Mouse (Mus musculus): ENCODE data around the gene Snrpd3. TPM values are rescaled to one million over a fixed set of nuclear protein-coding genes. Genes with fewer than 3 reads are reported as not detected.
"Not testable (repeated sequence)": the region's sequence is repeated elsewhere in the genome, so short reads cannot be mapped to it uniquely, and the experiment has no call there.

The Snrpd3 gene
- 10 to 100 TPM; 66.6 TPM for total RNA-seq (2021)
- long read RNA-seq, experiment 1, transcript Snrpd3-201 (4 exons, 3,036 nt) = major isoform, 19 of 27 reads
- long read RNA-seq, experiment 1, partial matches to known transcripts = 6 of 27 reads
- long read RNA-seq, experiment 1, other reads (novel, unspliced or antisense) = 1 of 27 reads
- long read RNA-seq, experiment 2, transcript Snrpd3-201 (4 exons, 3,036 nt) = major isoform, 15 of 21 reads
- long read RNA-seq, experiment 2, partial matches to known transcripts = 3 of 21 reads
- long read RNA-seq, experiment 2, other reads (novel, unspliced or antisense) = 3 of 21 reads

DNA sequence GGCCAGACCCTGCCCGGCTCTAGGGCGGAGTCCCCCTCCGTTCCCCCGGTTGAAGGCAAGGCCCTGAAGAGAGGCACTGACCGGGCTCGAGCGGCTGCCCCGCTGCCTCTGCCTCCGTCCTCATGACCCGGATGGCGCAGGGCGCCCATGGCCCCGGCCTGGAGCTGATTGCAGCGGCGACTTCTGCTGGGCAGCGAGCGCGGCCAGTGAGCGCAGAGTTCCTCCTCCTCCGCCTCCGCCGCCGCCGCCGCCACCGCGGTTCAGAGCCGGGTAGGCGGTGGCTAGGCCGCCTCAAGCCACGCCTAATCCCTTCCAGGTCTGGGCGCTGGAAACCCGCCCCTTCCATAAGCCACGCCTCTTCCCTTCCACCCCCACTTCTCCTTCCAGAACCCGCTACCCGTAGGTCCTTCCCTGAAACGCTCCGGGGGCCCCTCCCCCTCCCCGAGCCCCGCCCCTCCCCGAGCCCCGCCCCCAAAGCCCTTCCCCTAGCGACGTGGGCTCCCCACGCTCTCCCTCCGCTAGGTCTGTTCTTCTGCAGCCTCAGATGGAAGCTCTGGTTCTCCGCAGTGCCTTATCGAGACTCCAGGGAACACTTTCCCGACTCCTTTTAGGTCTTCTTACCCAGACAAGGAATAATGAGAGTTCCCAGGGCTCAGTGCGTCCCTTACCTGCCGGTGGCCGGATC is at the start of gene Snrpd3:
Snrpd3 (plus strand) TSS at position 479 of the 685 bp plus-strand sequence.
- peak; percentile 87 to 90 for DNase-seq (ENCODE audit: low spot score in 2 of 2)

DNA sequence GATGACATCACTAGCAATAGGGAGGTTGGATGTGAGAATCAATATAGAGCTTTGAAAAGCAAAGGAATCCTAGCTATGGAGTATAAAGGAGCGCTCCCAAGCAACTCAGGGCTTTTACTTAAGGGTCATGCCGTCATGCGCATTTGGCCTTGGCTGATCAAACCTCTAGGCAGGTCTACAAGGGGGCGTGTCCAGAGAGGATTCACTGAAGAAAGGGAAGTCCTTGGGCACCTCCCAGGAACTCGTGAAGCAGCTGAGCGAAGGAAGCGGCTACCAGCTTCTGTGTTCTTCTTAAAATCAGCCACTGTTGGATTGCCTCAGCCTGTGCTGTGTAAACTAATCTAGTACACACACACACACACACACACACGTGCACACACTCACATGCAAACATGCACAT is 43.9 kb upstream of the Snrpd3 start:
- no peak for DNase-seq (ENCODE audit: low spot score in 2 of 2)

DNA sequence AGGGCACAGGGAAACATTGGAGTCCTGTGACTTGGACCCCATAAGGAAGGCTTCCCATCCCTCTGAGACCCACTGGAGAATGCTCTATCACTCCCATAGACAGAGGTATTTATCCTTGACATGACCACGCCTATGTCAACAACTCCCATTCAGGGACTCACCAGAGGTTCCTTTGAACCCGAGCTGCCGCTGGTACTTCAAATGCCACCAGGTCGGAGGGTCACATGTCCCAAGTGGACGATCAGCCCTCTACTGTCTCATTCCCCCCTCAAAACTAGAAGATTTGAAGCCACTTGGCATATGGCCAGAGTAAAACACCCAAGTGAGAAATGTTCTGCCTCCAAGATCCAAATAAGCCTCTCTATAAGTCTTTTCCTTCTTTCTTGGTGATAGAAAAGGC is 42.8 kb upstream of the Snrpd3 start:
- no peak for DNase-seq (ENCODE audit: low spot score in 2 of 2)

DNA sequence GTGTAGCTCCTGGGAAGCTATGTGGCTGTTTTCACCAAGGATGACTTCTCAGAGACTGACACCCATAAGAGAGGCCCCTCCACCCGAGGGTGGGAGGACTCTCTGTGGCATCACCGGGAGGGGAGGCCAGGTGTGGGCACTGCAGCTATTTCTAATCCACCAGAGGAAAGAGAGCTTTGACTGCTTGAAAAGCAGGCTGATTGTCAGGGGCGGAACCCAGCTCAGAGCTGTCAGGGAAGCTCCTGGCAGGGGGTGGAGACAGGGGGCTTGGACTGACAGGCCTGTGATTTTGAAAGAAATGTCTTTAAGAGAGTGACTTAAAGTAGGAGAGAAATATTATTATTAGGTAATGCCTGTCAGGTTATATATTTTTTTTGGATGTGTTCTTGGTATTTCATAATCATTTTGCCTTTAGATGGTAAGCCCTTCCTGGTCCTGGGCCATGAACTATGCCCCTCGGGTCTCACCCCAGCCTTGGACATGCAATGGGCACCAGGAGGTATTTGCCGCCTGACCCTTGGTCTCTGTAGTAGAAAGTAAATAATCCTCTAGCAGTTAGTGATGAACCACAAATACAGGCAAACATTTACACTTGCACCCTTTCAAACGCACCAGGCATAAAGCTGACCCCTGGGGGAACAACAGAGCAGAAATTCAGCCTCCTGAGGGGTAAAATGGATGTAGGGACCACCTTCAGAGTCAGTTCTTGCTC is 42.1 kb upstream of the Snrpd3 start:
- not testable (repeated sequence) for DNase-seq (ENCODE audit: low spot score in 2 of 2)

DNA sequence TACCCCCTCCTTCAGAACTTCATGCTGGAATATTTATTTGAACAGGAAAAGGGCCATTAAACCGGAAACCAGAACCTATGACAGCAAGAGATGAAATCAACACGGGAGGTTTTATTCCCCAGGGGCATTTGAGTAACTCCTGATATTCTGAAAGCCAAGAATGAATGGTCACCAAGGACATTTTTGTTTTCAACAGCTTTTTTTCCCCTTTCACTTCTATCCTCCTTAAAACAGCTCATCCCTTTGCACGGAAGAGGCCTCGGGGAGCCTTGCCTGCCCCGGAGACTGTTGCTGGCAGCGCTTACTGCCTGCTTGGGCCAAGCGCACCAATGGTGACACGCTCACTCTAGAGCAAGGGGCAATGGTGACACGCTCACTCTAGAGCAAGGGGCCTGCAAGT is 40.3 kb upstream of the Snrpd3 start:
- no peak for DNase-seq (ENCODE audit: low spot score in 2 of 2)

DNA sequence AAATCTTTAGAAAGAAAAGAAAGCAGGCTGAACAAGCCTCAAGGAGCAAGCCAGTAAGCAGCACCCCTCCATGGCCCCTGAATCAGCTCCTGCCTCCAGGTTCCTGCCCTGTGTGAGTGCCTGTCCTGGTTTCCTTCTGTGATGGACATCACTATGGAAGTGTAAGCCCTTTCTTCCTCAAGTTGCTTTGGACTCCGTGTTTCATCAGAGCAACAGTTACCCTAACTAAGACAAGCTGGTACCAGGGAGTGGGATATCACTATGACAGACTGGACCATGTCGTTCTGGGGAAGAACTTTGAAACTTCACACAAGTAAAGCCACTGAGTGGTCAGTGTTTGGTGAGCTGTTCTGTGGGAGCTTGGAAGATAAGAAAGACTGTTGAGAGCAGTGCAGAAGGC is 37.4 kb upstream of the Snrpd3 start:
- DNase-seq (ENCODE audit: low spot score in 2 of 2) = no peak

DNA sequence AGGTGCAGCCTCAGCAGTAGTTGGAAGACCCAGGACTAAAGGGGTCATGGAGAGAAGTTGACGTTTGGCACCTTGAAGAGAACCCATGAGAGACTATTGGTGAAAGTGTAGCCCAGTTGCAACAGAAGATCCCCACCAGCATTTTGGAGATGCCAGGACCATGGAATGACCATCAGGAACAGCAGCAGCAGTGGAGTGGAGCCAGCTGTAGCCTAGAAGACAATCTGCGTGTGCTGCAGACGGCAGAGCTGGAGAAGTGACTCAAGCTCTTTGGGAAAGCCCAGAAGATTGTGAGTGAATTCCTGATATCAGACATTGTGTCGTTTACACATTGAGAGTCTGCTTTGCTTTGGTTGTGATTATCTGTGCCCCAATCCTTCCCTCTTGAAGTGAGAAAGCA is 35.6 kb upstream of the Snrpd3 start:
- no peak for DNase-seq (ENCODE audit: low spot score in 2 of 2)

DNA sequence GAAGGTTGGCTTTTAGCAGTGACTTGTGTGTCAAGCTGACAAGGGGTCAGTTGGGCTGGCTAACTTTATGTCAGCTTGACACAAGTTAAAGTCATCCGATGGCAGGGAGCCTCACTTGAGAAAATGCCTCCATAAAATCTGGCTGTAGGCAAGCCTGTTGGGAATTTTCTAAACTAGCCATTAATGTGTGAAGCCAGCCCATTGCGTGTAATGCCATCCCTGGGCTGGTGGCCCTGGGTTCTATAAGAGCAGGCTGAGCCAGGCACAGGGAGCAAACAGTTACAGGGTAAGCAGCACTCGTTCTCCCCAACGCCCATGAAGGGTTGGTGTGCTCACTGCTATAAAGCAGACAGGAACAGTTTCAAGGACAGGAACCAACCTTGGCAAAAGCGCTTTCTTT is 35.1 kb upstream of the Snrpd3 start:
- DNase-seq (ENCODE audit: low spot score in 2 of 2) = no peak

DNA sequence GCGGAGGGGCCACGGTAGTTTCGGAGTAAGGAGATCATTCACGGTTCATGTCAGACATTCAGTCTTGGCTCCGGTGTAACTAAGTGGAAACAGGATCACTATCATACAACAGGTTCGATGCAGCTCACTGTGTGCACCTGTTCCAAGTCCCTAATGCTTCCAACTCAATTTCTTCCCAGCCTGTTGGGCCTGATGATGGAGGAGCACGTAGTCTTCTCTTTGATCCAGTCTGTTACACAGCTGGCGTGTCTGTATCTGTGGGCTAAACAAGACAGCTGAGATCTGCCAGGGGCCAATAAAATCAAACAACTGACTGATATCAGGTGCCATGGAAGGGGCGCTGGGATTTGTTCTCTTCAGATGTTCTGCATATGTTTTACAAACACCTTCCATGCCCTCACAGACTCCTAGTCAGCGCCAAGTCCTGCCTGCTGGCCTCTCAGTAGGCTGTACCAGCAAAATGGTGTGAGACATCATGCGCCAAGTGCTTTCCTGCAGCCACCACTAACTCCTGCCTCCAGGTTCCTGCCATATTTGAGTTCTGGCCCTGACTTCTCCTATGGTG is 34.4 kb upstream of the Snrpd3 start:
- no peak for DNase-seq (ENCODE audit: low spot score in 2 of 2)

DNA sequence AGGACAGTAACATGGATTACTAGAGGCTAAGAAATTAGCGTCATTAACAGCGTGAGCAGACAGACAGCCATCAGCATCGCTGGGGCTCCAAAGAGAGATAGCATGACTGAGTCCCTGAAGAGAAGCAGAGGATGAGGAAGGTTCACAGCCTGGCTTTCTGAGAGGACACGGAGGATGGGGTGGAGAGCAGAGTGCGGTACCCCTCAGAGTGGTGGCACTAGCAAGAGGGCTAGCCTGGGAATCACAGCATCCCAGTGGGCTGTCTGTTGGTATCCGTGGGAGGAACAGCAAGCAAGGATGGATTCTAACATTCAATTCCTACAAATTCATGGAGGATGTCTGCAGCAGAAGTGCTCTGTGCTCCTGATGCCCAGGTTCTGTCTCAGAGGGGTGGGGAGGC is 33.3 kb upstream of the Snrpd3 start:
- DNase-seq (ENCODE audit: low spot score in 2 of 2) = no peak

DNA sequence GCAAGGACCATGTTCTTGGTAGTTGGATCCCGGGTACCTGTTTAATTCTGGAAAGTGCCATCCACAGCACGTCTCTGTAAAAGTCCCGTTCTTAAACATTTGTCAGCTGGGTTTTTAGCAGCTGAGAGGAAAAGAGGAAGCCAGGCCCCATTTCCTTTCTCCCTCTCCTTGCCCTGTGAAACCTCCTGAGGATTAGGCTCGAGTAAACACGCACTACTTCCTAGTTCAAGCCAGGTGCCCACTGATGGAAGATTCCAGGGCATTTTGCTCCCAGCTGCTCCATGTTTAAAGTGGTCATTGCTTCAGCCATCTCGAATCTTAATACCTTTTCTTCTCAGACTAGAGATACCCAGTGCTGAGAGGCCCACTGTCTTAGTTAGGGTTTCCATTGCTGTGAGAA is 32.6 kb upstream of the Snrpd3 start:
- DNase-seq (ENCODE audit: low spot score in 2 of 2) = no peak

DNA sequence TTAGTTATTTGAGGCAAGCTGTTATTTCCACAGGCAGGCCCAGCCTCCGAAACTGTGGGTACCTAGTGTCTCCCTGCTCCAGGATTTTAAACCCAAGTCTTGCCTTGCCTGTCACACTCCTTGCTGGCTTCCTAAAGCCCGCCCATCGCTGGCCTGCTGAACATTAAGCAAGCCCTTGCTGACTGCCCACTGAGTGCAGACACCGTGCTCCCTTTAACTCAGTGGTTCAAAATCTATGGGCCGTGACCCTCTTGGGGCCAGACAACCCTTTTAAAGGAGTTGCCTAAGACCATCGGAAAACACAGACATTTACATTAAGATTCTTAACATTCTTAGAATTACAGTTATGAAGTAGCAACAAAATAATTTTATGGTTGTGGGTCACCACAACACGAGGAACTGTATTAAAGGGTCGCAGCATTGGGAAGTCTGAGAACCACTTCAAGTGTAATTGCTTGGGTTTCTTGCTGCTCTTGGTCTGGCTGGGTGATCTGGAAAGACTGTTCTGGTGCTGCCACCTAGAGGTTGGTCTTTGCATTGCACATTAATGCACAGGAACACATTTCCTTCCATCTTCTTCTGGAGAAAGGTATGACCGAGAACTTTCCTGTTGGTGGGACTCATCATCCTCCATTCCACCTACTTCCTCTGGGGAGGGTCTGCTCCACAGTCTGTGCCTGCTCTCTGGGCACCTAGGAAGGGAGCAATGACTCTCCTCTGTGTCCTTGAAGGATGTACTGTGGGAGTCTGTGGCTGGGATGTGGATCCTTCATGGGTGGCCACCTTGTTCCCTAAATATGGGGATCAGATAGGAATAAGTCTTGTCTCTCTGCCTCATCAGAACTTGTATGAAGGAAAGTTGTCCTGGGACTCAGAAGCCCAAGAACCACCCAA is 31.0 kb upstream of the Snrpd3 start:
- DNase-seq (ENCODE audit: low spot score in 2 of 2) = peak; percentile 79 to 88

DNA sequence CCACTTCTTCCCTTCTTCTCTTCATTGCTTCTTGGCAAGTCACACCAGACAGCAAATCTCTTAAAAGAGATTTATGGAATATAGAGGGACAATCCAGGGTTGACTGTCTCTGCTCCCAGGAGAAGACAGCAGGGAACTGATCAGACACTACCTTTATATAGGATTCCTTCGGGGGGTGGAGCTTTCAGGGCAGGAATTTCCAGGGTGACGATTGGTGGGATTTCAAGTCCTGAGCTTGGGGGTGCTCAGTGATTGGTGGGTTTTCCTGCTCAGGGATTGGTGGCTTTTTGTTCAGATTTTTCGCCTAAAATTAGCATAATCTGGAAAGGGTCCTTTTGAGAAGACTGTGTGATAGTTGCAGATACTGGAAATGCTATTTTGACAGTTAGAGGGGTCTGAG is 30.2 kb upstream of the Snrpd3 start:
- DNase-seq (ENCODE audit: low spot score in 2 of 2) = no peak

DNA sequence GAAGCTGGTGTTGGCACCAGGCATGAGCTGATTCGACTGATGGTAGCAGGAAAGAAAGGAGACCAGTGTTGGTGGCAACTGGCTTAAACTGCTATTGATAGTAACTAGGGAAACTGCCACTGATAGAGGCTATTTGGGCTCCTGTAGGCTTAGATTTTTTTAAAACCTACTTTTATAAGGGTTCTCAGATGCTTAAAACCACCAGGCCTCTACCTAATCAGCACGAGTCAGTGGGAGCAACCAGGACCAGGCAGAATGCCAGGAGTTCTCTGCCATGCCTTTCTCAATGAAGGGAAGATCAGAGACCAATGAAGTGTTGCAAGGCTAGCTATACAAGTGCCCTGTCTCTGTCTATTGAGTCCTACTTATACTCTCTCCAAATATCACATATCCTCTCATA is 27.8 kb upstream of the Snrpd3 start:
- DNase-seq (ENCODE audit: low spot score in 2 of 2) = no peak

DNA sequence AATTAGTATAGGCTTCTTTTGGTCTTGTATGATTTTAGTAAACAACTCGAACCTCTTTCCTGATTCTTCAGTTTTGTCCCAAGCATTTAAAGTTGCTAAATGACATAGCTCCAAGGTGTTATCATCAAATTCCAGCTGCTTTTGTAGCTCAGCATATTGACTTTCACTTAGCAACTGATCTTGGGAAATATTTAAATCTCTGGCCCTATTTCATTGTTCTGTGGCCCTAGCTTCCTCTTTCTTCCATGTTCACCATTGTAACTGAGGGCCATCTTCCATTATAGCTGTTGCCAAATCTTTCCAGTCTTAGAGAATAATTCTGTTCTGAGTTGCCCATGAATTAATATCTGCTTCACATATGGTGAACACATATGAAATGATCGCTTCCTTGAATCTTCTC is 26.6 kb upstream of the Snrpd3 start:
- DNase-seq (ENCODE audit: low spot score in 2 of 2) = no peak

DNA sequence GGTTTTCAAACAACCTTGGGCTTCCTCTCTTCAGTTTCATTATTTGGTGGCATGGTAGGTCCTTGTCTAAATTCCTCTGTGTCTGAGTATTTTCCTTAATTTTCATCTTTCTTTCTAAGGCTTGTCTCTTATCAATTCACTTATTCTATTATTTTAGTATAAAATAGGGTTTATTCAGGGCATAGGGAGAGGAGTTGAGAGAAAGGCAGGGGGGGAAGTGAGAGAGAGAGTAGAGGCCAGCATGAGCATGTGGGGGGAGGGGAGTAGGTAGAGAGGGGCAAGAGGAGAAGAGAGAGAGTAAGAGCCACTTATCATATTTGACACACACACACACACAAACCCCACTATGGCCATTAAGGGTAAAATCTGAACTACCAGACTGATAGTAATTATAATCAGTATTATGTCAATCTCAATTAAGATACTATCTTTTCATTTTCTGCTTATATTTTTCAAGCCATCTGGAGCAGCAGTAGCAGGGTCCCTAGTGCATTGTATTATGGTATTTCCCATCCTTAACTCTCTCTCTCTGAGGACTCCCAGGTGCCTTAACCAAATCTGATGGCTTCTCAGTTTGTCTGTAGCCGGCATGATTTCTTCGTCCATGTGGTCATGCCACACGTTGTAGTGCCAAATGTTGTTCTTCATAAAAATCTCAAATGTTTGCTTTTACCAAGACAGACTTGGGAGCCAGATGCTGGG is 26.0 kb upstream of the Snrpd3 start:
- DNase-seq (ENCODE audit: low spot score in 2 of 2) = no peak

DNA sequence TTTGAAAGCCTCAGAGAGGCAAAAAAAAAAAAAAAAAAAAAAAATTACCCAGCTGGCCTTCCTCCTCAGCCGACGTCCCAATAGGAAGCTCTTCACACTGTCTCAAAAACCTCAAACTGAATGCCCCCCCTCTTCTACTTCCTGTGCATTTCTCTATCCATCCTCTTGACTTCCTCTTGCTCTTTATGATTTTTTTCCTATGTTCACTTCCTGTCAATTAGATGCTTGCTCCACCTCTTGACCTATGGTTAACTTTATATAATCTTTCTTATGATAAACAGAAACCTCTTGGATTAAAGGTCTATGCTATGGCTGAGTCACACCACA is 25.5 kb upstream of the Snrpd3 start:
- no peak for DNase-seq (ENCODE audit: low spot score in 2 of 2)

DNA sequence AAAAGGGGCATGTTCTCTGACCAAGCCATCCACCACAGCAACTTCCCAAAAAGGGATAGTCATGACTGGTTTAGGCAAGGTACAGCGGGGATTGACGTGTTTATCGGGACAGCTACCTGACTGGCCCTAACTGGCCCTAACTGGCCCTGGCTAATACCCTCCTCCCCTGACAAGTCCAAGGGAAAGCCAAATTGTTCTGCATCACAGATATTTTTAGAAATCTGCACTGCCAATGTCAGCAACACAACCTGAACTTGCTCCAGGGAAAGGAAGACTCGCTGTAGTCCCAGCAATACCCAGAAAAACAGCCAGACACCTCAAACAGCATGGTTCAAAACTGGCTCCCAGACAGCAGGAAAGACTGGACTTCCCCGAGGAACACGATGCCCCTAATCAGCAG is 22.0 kb upstream of the Snrpd3 start:
- DNase-seq (ENCODE audit: low spot score in 2 of 2) = no peak

DNA sequence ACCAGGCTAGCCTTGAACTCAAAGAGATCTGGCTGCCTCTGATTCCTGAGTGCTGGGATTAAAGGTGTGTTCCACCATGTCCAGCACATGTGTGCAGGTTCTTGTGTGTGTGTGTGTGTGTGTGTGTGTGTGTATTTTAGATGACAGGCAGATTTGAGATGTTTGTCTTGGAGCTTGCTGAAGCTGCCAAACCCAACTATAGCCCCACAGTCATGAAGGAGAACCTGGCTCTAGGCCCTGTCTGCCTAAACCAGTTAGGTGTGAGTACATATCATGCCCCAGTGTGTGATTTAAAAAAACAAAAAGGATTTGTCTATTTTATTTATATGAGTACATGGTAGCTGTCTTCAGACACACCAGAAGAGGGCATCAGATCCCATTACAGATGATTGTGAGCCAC is 21.4 kb upstream of the Snrpd3 start:
- no peak for DNase-seq (ENCODE audit: low spot score in 2 of 2)

DNA sequence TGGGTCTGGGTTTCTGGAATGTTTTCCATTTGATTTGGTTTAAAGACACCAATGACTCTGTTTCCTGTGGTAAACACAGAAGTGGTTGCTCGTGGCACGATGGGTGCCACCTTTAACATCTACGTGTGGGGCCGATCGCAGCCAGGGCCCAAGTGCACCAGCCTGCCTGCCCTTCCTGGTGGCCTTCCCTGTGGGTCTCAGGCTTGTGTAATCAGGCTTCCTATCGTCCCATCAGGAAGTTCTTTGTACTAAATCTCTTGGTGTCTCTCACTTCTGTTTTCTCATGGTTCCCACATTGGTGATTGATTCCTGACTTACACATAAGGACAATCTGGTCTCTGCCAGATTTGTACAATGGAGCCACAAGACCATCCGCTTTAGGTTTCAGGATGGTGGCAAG is 18.1 kb upstream of the Snrpd3 start:
- DNase-seq (ENCODE audit: low spot score in 2 of 2) = not testable (repeated sequence)

DNA sequence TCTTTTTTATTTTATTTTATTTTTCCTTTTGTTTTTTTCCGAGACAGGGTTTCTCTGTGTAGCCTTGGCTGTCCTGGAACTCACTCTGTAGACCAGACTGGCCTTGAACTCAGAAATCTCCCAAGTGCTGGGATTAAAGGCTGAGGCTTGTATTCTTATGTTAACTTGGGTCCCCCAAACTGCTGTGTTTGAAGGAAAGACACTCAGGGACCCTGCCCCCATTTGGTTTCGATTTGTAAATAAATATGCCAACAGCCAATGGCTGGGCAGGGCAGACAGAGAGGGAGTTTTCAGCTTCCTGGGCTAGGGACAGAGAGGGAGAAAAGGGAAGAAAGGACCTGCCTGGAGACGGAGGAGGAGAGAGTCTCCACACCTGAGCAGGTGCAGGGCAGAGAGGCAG is 17.6 kb upstream of the Snrpd3 start:
- DNase-seq (ENCODE audit: low spot score in 2 of 2) = no peak
